Mouse (Mus musculus) cerebellum, adult 9-10 months (tissue): ENCODE measurements at regions not wholly inside any gene's neighbourhood (a gene's known extent, or its start where the extent isn't known, plus 50 kb on each side); places are given as distances from the start of the nearest gene placed in this dataset.

Experiments
- DNase-seq: peaks from one replicate; pipeline ENCODE4 v3.0.0; 2022

DNA sequence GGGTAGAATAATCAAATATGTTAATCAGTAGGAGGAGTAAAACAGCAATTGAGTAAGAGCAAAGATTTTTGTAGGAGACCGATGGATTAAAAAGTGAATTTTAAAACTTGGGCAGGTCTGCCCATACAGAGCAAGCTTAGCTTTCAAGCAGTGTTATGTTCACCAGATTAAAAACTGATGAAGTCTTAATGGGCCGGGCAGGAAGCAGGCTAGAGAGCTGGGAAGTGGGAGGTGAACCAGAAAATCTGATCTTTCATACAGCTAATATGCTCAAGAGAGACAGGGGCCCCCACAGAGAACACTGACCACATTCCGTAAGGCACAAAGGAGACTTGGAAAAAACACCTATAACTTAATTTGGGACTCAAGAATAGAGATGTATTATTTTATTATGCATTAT lies 316.4 kb upstream of the Adgrl2 start:
- DNase-seq = no peak

GRCm38 (mm10) chr3:149306291-149306690 lies 315.9 kb upstream of the Adgrl2 start:
- DNase-seq = no peak

- no peak for DNase-seq
Observed at GRCm38 (mm10) chr3:149305440-149305839, 315.1 kb upstream of the Adgrl2 start.

DNA sequence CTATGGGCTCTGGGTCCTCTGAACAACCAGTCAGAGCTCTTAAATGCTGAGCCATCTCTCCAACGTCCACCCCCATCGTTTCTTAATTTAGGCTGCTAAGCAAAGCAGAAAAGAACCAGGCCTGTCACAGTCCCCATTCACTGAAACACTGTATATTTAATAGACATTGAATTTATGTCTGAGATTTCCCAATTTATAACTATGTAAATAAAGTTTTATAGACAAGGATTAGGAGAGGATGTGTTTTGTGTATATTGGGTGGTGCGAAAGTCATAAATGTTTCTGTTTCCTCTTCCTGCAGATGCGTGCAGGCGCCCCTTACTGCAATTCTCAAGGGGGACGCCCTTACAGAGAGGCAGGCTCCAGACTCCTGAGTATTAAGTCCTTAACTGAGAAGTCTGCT lies 314.7 kb upstream of the Adgrl2 start:
- no peak for DNase-seq

GRCm38 (mm10) chr3:149303418-149303817 lies 313.1 kb upstream of the Adgrl2 start:
- DNase-seq = no peak

GRCm38 (mm10) chr3:149300002-149300401 lies 309.6 kb upstream of the Adgrl2 start:
- DNase-seq = no peak

DNA sequence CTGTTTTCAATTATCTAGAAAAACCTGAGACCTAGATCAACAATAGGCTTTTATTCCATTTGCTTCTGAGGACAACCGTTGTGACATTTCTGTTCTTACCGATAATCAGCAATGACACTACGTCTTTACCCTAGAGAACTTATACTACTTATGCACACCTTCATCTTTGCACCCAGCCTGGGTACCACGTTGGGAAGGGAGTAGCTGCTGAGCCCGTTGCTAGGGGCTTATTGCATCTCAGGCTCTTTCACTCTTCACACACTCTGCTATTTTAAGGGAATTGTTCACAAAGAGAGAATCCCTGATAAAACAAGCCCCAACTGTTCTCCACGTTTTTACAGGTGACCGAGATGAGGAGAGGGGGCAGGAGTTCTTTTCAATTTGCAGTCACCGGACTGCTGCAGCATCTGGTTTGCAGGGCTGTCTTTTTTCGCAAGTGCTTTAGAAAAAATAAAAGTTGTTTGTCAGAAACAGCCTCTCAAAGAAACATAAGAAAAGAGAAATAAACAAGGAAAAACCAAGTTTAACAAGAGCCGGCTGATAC lies 306.1 kb upstream of the Adgrl2 start:
- no peak for DNase-seq

GRCm38 (mm10) chr3:149295942-149296341 lies 305.6 kb upstream of the Adgrl2 start:
- no peak for DNase-seq

DNA sequence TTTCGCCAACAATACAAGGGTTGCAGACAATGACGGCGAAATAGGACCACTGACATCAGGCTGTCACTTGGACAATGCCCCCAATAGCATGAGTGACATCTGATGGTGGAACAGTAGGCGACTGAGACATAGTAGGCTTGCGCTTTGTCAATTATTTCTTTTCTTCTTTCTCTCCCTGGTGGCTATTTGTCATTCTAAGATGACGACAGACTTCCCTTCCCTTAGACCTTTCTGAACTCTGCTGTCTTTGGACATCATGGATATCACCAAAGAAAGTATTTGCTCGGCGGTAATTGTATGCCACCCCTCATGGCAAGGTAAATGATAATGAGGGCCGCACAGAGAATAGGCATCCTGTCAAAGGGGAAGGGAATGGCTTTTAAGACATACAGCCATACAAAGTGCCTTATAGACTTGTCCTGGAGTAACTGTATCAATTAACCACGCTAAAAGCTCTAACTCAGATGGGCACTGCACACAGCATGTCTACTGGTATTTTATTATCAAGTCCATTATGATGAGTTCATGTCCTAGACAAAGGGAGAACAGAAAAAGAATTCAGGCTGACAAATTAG lies 305.0 kb upstream of the Adgrl2 start:
- no peak for DNase-seq

GRCm38 (mm10) chr3:149294445-149294844 lies 304.1 kb upstream of the Adgrl2 start:
- DNase-seq = no peak

- DNase-seq = no peak
Observed at GRCm38 (mm10) chr3:149292459-149292858, 302.1 kb upstream of the Adgrl2 start.

GRCm38 (mm10) chr3:149291473-149291872 lies 301.1 kb upstream of the Adgrl2 start:
- DNase-seq = no peak

GRCm38 (mm10) chr3:149290228-149290627 lies 299.9 kb upstream of the Adgrl2 start:
- DNase-seq = no peak

- no peak for DNase-seq
Observed at GRCm38 (mm10) chr3:149287080-149287479, 296.7 kb upstream of the Adgrl2 start.

GRCm38 (mm10) chr3:149284976-149285375 lies 294.6 kb upstream of the Adgrl2 start:
- no peak for DNase-seq

- DNase-seq = no peak
Observed at GRCm38 (mm10) chr3:149280807-149281789, 290.7 kb upstream of the Adgrl2 start.

- DNase-seq = no peak
Observed at GRCm38 (mm10) chr3:149279338-149279737, 289.0 kb upstream of the Adgrl2 start.

DNA sequence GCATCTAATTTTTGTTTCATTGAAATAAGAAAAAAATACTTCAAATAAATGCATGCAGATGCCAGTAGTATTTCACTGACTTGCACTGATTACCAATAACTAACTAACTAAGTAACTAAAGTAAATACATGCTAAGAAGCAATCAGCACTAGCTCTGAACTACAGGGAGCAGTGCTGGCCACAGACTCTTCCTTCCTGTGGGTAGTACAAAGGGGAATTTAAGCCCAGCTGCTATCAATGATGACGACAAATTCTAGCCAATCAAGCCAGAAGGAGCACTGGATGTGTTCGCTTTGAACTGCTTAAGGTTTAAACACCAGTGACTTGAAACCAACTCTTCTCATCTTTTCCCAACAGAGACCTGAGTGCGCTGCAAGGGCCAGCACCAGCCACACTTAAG lies 287.5 kb upstream of the Adgrl2 start:
- no peak for DNase-seq

- DNase-seq = no peak
Observed at GRCm38 (mm10) chr3:149275478-149276132, 285.2 kb upstream of the Adgrl2 start.

DNA sequence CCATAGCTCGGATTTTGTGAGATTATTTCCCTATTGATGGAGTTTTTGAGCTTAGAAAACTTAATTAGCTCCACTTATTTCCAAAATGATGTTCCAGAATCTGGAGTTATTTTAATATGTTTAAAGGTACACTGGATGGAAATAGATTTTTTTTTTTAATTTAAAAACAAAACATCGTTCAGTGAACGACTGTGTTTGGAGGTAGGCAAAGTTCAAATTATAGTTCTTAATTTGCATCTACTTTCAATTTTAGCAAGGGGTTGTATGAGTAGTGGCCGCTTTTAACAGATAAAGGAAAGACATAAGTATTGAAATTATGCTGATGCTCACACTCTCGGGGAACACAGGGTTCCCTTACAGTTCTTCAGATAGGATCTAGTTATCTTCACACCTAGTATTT lies 284.6 kb upstream of the Adgrl2 start:
- DNase-seq = no peak

DNA sequence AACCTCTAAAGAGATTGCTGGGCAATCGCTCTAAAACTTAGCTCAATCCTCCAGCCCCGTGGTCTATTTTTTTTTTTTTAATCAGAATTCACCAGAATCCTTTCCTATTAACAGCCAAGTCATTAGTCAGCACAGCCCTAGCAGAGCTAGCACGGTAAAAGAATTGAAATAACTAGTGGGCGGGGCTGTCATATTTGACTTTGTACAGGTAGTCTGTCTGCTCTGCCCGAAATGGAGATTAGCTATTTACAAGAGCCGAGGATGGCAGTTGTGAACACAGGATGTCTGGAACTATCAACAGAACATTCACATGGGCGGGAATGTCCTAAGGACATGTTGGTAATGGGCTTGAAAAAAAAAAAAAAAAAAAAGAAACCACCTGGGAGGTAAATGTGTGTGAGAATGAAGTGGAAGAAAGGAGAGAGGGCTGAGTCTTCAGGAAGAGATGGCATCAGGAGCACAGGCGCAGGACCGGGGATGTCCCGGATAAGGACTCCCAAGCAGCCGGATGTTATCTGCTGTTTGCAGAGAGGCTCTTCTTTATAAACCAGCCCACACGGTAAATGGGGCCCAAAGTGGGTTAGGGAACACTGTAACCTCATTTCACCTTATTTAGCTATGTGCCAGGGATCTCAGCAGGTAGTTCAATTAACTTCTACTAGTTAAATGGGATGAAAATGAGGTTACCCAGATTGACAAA lies 283.8 kb upstream of the Adgrl2 start:
- no peak for DNase-seq

- no peak for DNase-seq
Observed at GRCm38 (mm10) chr3:149270459-149270858, 280.1 kb upstream of the Adgrl2 start.
